Mouse (Mus musculus) lung, postnatal 0 days (tissue): ENCODE results near the gene Fat3.

ENCODE experiments used
- CTCF ChIP-seq: IDR thresholded peaks from 2 replicates; pipeline ENCODE4 v1.5.1; 2016; ENCODE audit warnings: antibody characterized with exemption, mild to moderate bottlenecking
- EP300 ChIP-seq: IDR thresholded peaks from 2 replicates; pipeline ENCODE4 v1.6.1; 2016; ENCODE audit warnings: antibody characterized with exemption, mild to moderate bottlenecking, control low read depth

GRCm38 (mm10) chr9:16532884-16533283 lies 31.8 kb upstream of the Fat3 start:
- TF ChIP-seq CTCF: no peak
- no peak for TF ChIP-seq EP300
